19 mouse cellular contexts compared by ENCODE assay signal in genomic region chr11:48051156-48051866, GRCm38 (mm10).
DNase-seq lines count a peak whose midpoint lies in the region; ATAC-seq and TF ChIP-seq lines count a peak whose summit lies in the region.
"Had no signal": no experiment of that assay in that cellular context is flagged by ENCODE, and none has a peak within 500 bp of the region (broad histone marks: within the 10 kb centered on the region; RNA-seq: fewer than 3 reads in every experiment).

No protein-coding gene starts in this region.

- TF ChIP-seq POLR2A in limb, embryonic 14.5 days (IDR thresholded peaks at IDR 0.05; ENCODE audit: borderline replicate concordance, extremely low read depth, insufficient read depth, insufficient read length), result no peak

- H3K36me3 ChIP-seq in forebrain, postnatal 0 days (ENCODE audit: insufficient read depth), result no peaks in the 10 kb centered on the region
- no peaks in the 10 kb centered on the region for H3K36me3 ChIP-seq in forebrain, embryonic 14.5 days (ENCODE audit: control insufficient read depth, insufficient read depth, low read length)
- no peaks in the 10 kb centered on the region for H3K36me3 ChIP-seq in limb, embryonic 14.5 days (ENCODE audit: control insufficient read depth, insufficient read depth, low read length)
- no peaks in the 10 kb centered on the region for H3K36me3 ChIP-seq in limb, embryonic 10.5 days
- H3K36me3 ChIP-seq in liver, embryonic 11.5 days (ENCODE audit: control insufficient read depth, insufficient read depth, low read length), result no peaks in the 10 kb centered on the region
- H3K36me3 ChIP-seq: embryonic facial prominence, embryonic 12.5 days; forebrain, embryonic 12.5 days; heart, embryonic 12.5 days; hindbrain, embryonic 10.5 days; hindbrain, embryonic 15.5 days had no signal

- H3K9ac ChIP-seq in forebrain, postnatal 0 days, result no peak overlapping the region
- H3K9ac ChIP-seq in forebrain, embryonic 14.5 days (ENCODE audit: low read length), result no peak overlapping the region
- H3K9ac ChIP-seq in limb, embryonic 14.5 days (ENCODE audit: low read depth, low read length, severe bottlenecking), result no peak overlapping the region
- H3K9ac ChIP-seq in liver, embryonic 11.5 days (ENCODE audit: low read depth, low read length), result no peak overlapping the region
- H3K9ac ChIP-seq: embryonic facial prominence, embryonic 12.5 days; forebrain, embryonic 12.5 days; heart, embryonic 12.5 days; hindbrain, embryonic 15.5 days had no signal

- H3K27me3 ChIP-seq in forebrain, postnatal 0 days (ENCODE audit: insufficient read depth, low read length), result no peaks in the 10 kb centered on the region
- H3K27me3 ChIP-seq in forebrain, embryonic 14.5 days (replicated peaks; ENCODE audit: control insufficient read depth, insufficient read depth, low read length), result no peaks in the 10 kb centered on the region
- no peaks in the 10 kb centered on the region for H3K27me3 ChIP-seq in limb, embryonic 14.5 days (ENCODE audit: control insufficient read depth, insufficient read depth, low read length)
- H3K27me3 ChIP-seq in limb, embryonic 10.5 days (ENCODE audit: low read depth, poor library complexity, severe bottlenecking), result no peaks in the 10 kb centered on the region
- H3K27me3 ChIP-seq in liver, embryonic 11.5 days (replicated peaks; ENCODE audit: control insufficient read depth, insufficient read depth, low read length), result no peaks in the 10 kb centered on the region
- H3K27me3 ChIP-seq: embryonic facial prominence, embryonic 12.5 days; forebrain, embryonic 12.5 days; heart, embryonic 12.5 days; hindbrain, embryonic 15.5 days had no signal

- no peak for TF ChIP-seq CTCF in forebrain, postnatal 0 days (IDR thresholded peaks at IDR 0.05; ENCODE audit: low read depth)

- peak; percentile 10 for DNase-seq in forebrain, postnatal 0 days
- no peak for DNase-seq in forebrain, embryonic 14.5 days (ENCODE audit: low spot score)
- peak; percentile 39 for DNase-seq in limb, embryonic 14.5 days (ENCODE audit: low spot score)
- no peak for DNase-seq in limb, embryonic 10.5 days (ENCODE audit: low spot score)
- peak; percentile 3 for DNase-seq in forelimb bud, embryonic 11.5 days (ENCODE audit: low read depth, low spot score)
- peak; percentile 7 for DNase-seq in lung, postnatal 14 days
- no peak for DNase-seq in liver, embryonic 11.5 days (ENCODE audit: low spot score)
- DNase-seq in adrenal gland, adult 18-20 months (ENCODE audit: low spot score in 2 of 2), result no peak
- DNase-seq: adrenal gland, adult 8-10 months; cerebellum, adult 11 months; cerebellum, adult 8-10 months; cerebellum, postnatal 14 days; embryo, embryonic 11 days; gastrocnemius, postnatal 10 days had no signal

- no peaks in the 10 kb centered on the region for H3K4me1 ChIP-seq in forebrain, postnatal 0 days (ENCODE audit: insufficient read depth)
- H3K4me1 ChIP-seq in forebrain, embryonic 14.5 days (ENCODE audit: control insufficient read depth, insufficient read depth, low read length), result no peaks in the 10 kb centered on the region
- no peaks in the 10 kb centered on the region for H3K4me1 ChIP-seq in limb, embryonic 14.5 days (ENCODE audit: control insufficient read depth, insufficient read depth, low read length)
- no peaks in the 10 kb centered on the region for H3K4me1 ChIP-seq in limb, embryonic 10.5 days
- H3K4me1 ChIP-seq in liver, embryonic 11.5 days (replicated peaks; ENCODE audit: control insufficient read depth, insufficient read depth, low read length), result no peaks in the 10 kb centered on the region
- H3K4me1 ChIP-seq: embryonic facial prominence, embryonic 12.5 days; forebrain, embryonic 12.5 days; heart, embryonic 12.5 days; hindbrain, embryonic 10.5 days; hindbrain, embryonic 15.5 days had no signal

- 75% methylated on average over 3 of the region's 3 CpGs for WGBS in forebrain, postnatal 0 days
- WGBS in forebrain, embryonic 14.5 days, result 90% methylated on average over 3 of the region's 3 CpGs
- 55% methylated on average over 3 of the region's 3 CpGs for WGBS in limb, embryonic 14.5 days
- 81% methylated on average over 3 of the region's 3 CpGs for WGBS in limb, embryonic 10.5 days
- 78% methylated on average over 3 of the region's 3 CpGs for WGBS in liver, embryonic 11.5 days

- no peak overlapping the region for H3K4me3 ChIP-seq in forebrain, postnatal 0 days (ENCODE audit: low read depth, low read length)
- no peak overlapping the region for H3K4me3 ChIP-seq in forebrain, embryonic 14.5 days (ENCODE audit: low read depth, low read length)
- no peak overlapping the region for H3K4me3 ChIP-seq in limb, embryonic 14.5 days (replicated peaks; ENCODE audit: low read length)
- no peak overlapping the region for H3K4me3 ChIP-seq in limb, embryonic 10.5 days
- H3K4me3 ChIP-seq in liver, embryonic 11.5 days (ENCODE audit: low read depth, low read length), result no peak overlapping the region
- H3K4me3 ChIP-seq: embryonic facial prominence, embryonic 12.5 days; forebrain, embryonic 12.5 days; heart, embryonic 12.5 days; hindbrain, embryonic 10.5 days; hindbrain, embryonic 15.5 days had no signal

- peak; percentile 25; the same call in 1 of the 2 replicates for ATAC-seq in forebrain, postnatal 0 days
- no peak for ATAC-seq in forebrain, embryonic 14.5 days
- 0 out of 2 replicates have a peak, but pooled peaks have one; percentile 50 for ATAC-seq in limb, embryonic 14.5 days (ENCODE audit: low FRiP score, low read depth)
- ATAC-seq in liver, embryonic 11.5 days (replicated peaks; ENCODE audit: low FRiP score), result no peak

- no peak overlapping the region for H3K4me2 ChIP-seq in forebrain, postnatal 0 days (ENCODE audit: low read depth)
- no peak overlapping the region for H3K4me2 ChIP-seq in forebrain, embryonic 14.5 days (ENCODE audit: low read length)
- H3K4me2 ChIP-seq in limb, embryonic 14.5 days (replicated peaks; ENCODE audit: low read depth, low read length, severe bottlenecking), result no peak overlapping the region
- no peak overlapping the region for H3K4me2 ChIP-seq in liver, embryonic 11.5 days
- H3K4me2 ChIP-seq: embryonic facial prominence, embryonic 12.5 days; forebrain, embryonic 12.5 days; heart, embryonic 12.5 days; hindbrain, embryonic 15.5 days had no signal

- no peaks in the 10 kb centered on the region for H3K9me3 ChIP-seq in forebrain, postnatal 0 days (ENCODE audit: low read length)
- H3K9me3 ChIP-seq in forebrain, embryonic 14.5 days (replicated peaks; ENCODE audit: control insufficient read depth, low read length), result no peaks in the 10 kb centered on the region
- H3K9me3 ChIP-seq in limb, embryonic 14.5 days (ENCODE audit: control insufficient read depth, low read length), result no peaks in the 10 kb centered on the region
- no peaks in the 10 kb centered on the region for H3K9me3 ChIP-seq in limb, embryonic 10.5 days (replicated peaks)
- H3K9me3 ChIP-seq in liver, embryonic 11.5 days (ENCODE audit: control insufficient read depth, low read length), result no peaks in the 10 kb centered on the region
- H3K9me3 ChIP-seq: embryonic facial prominence, embryonic 12.5 days; forebrain, embryonic 12.5 days; heart, embryonic 12.5 days; hindbrain, embryonic 10.5 days; hindbrain, embryonic 15.5 days had no signal

- no peak overlapping the region for H3K27ac ChIP-seq in forebrain, postnatal 0 days (ENCODE audit: low read depth, low read length)
- no peak overlapping the region for H3K27ac ChIP-seq in forebrain, embryonic 14.5 days (ENCODE audit: low read depth, low read length)
- no peak overlapping the region for H3K27ac ChIP-seq in limb, embryonic 14.5 days (replicated peaks; ENCODE audit: low read depth, low read length)
- H3K27ac ChIP-seq in limb, embryonic 10.5 days, result no peak overlapping the region
- H3K27ac ChIP-seq in liver, embryonic 11.5 days (ENCODE audit: low read depth, low read length), result no peak overlapping the region
- H3K27ac ChIP-seq: embryonic facial prominence, embryonic 12.5 days; forebrain, embryonic 12.5 days; hindbrain, embryonic 10.5 days; hindbrain, embryonic 15.5 days had no signal

Comparison
In these comparisons a context has a peak if more than half of its experiments do, and no peak if none do; other contexts are left out.
1. ATAC-seq: peak in forebrain, postnatal 0 days (single experiment) and limb, embryonic 14.5 days (single experiment); none in forebrain, embryonic 14.5 days (single experiment) and liver, embryonic 11.5 days (single experiment).
2. DNase-seq: peak in forebrain, postnatal 0 days (single experiment), limb, embryonic 14.5 days (single experiment), forelimb bud, embryonic 11.5 days (single experiment) and lung, postnatal 14 days (single experiment); none in forebrain, embryonic 14.5 days (single experiment), limb, embryonic 10.5 days (single experiment), liver, embryonic 11.5 days (single experiment) and adrenal gland, adult 18-20 months (0 of 2).